Mouse (Mus musculus) inflammation-experienced regulatory T-cells, adult 6 months (primary cell): ENCODE results near the gene Prdm16. TPM values are rescaled to one million over a fixed set of nuclear protein-coding genes. Genes with fewer than 3 reads are reported as not detected.

Experiments
- ATAC-seq: one replicate; pipeline ENCODE4 v1.8.0; 2017
- polyA plus RNA-seq, 3 experiments: library from polyadenylated mRNA; unstranded; fragments of 100-300 nt; shearing (Covaris generic); gene quantifications; one replicate each; pipeline ENCODE4 v1.2.1; 2017

Prdm16 gene
- polyA plus RNA-seq, 3 experiments from 2014 or later = 0.58 to 5.2 (median 0.91) TPM

GRCm38 (mm10) chr4:154418327-154418744, 218.3 kb downstream of the Prdm16 start:
- ATAC-seq = no peak

- ATAC-seq = no peak
Observed at GRCm38 (mm10) chr4:154416728-154417127, 219.9 kb downstream of the Prdm16 start.

- no peak for ATAC-seq
Observed at GRCm38 (mm10) chr4:154414885-154415284, 221.8 kb downstream of the Prdm16 start.

GRCm38 (mm10) chr4:154410559-154410958, 226.1 kb downstream of the Prdm16 start:
- no peak for ATAC-seq

GRCm38 (mm10) chr4:154409841-154410240, 226.8 kb downstream of the Prdm16 start:
- no peak for ATAC-seq

GRCm38 (mm10) chr4:154409237-154409721, 227.4 kb downstream of the Prdm16 start:
- no peak for ATAC-seq

DNA sequence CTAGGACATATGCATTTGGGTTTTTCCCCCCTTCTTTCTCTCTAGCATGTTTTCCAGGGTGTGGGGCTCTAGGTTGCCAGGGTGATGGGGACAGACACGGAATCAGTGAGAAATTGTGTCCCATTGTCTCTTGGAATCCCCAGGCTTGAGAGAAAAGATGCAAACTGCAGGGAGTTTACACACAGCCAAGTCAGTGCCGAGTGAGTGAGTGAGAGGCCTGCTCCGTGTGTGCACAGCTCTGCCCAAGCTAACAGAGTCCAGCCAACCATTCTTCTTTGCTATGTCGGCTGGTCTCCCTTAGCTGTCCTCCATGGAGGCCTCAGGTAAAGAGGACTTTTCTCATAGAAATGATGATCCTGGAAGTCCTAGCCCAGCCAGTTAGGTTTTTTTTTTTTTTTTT, 233.7 kb downstream of the Prdm16 start:
- ATAC-seq = no peak

DNA sequence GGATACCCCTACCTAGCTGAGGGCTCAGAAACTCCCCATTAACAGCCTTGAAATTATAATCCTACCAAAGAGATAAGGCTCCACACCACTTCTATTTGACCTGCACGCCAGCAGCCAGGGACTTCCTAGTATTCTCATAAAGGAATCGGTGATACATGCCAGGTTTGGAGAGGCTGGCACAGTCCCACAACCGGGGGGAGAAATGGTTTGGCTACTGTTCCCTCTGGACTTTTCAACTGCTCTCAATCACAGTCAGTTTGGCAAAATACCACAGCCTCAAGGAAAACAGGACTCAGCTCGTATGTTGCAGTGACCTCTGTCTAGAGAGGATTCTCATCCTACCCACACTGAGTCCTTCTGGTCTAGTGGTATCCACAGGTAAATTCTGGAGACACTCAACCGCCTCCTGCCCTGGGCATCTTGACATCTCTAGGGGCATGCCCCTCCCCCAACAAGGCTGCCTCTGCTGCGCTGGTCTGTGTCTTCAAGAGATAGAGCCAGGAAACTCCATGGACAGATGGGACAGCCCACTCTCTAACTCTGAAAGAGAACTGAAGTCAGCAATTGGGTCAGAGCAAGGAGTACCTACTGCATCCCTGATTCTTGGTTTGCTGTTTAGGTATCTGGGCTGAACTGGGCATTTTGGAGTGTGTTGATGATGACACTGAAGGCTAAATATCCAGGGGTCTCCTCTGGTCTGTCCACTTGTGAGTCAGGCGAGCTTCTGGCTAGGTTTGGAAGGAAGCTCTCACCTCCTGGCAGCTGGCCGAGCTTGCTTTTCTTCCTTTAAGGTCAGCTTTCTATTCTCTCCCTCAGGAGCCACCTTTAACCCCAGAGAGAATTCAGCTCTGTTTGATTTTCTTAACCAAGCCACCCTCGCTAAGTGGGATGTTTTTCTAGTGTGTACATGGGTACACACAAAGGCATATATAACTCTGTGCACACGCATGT, 234.4 kb downstream of the Prdm16 start:
- ATAC-seq = no peak

GRCm38 (mm10) chr4:154401379-154401778, 235.3 kb downstream of the Prdm16 start:
- no peak for ATAC-seq

- ATAC-seq = no peak
Observed at GRCm38 (mm10) chr4:154400256-154401171, 236.2 kb downstream of the Prdm16 start.

- no peak for ATAC-seq
Observed at GRCm38 (mm10) chr4:154399634-154400033, 237.0 kb downstream of the Prdm16 start.

DNA sequence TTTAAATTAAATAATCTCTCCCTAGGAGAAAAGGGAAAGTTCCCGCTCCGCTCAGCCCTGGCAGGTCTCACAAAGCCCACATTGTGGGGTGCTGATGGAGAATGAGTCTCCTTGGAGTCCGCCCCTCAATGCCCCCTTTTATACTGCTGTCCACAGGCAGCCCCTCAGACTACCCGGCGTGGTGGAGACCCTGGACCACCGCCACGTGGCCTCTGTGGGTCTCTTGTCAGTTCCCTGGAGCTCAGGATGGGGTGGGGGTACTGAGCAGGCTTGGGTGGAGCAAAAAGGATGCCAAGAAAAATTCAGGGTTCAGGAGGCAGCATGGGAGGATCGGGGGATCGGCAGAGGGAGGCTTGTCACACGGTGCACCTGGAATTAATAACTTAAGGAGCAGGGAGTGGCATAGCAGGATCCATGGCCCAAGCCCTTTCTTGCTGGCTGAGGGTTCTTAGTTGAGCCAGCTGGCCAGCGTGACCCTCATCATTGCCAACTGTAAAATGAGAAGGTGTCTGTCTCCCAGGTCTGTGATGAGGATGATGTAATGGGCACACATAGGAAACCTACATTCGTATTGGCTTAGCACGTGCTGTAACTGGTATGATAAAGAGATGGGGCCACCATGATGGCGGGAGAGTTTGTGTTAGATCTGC, 239.9 kb downstream of the Prdm16 start:
- no peak for ATAC-seq

DNA sequence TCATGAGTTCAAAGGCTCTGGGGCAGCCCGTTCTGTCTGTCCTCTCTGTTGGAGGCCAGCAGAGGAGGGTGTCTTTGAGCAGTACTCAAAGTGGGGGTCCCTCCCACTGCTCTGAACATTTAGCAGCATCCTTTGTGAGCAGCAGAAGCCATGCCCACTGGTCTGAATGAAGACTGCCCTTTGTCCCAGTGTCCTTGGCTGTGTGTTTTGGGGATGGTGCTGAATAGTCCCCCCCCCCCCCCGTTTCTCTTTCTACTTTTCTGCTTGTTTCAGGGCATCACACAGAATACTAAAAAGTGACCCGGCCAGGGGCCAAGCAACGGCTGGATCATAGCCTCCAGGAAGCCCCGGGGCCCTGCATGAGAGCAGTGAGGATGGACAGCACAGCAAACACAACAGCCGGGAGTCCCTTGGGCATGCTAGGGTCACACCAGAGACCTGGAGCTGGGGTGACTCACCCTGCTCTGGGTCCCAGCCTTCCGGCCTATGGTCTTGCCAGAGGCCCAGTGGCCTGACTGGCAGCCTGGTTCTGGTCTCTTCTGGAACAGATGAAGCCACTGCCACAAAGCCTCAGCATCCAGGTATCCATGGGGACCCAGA, 242.4 kb downstream of the Prdm16 start:
- ATAC-seq = no peak

DNA sequence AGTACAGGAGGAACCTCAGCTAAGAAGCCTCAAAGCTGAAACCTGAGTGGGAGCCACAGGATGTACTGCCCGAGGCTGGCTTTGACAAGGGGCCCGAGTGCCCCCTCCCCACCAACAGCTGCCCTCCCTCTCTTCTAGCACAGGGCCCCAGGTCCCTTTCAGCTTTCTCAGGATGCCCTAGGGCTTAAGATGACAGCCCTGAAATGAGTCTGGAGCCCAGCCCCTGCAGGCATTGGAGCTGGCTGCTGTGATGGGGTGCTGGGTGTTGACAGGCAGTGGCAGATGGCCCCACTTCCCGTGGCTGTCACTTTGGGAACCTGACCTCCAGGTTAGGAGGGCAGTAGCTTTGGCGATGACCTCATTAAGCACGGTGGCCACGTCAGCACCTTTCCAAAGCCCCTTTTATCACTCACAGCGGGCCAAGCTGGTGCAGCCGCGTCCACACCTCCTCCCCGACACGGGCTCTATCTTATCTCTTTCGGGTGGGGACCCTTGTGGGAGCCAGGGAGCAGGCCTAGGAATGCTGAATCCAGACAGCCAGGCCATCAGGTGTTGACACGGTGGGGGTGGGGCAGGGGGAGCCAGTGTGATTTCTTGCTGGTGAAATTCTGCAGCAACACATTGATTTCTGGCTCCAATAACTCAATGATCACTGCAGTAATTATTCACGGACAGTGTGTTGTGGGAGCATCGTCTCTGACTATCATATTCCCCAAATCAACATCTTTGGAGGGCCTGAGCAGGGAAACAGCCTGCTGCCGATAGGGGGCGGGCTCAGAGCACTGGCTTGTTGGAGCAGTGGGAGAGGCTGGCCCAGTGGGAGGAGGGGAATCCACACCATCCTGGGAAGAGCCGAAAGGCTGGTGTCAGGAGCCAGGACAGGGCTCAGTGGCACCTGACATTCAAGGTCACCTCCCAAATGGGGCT, 243.2 kb downstream of the Prdm16 start:
- no peak for ATAC-seq

- ATAC-seq = no peak
Observed at GRCm38 (mm10) chr4:154392641-154393040, 244.0 kb downstream of the Prdm16 start.

DNA sequence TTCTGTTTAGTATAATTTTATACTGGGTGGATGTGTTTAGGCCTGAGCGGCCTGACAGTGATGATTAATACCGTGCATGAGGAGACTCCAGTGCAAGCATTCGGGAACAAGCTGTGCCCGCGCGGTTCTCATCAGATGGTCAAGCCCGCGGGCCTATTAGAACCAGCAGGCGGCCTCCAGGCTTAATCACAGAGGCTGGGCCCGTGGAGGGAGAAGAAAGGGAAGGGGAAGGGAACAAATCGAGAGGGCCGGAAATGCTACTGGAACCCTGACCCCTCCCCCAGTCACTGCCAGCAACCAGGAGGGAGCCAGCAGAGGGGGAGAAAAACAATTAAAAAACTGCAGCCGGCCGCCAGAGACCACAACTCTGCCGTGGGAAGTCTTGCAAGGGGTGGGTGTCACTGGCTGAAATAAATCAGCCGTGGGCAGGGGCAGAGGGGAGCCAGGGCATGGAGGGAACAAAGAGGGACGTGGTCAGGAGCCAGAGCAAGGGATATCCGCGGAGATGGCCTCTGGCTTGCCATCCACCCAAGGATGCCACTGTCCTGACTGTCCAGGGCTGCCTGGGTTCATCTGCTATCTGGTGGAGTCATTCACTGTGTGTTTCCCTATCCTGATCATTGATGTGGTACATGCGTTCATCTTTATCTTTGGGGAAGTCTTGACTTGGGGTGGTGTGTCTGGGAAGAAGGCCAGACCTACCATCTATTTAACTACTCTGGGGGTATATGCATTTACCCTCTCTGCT, 246.2 kb downstream of the Prdm16 start:
- no peak for ATAC-seq

- ATAC-seq = no peak
Observed at GRCm38 (mm10) chr4:154389641-154390040, 247.0 kb downstream of the Prdm16 start.

DNA sequence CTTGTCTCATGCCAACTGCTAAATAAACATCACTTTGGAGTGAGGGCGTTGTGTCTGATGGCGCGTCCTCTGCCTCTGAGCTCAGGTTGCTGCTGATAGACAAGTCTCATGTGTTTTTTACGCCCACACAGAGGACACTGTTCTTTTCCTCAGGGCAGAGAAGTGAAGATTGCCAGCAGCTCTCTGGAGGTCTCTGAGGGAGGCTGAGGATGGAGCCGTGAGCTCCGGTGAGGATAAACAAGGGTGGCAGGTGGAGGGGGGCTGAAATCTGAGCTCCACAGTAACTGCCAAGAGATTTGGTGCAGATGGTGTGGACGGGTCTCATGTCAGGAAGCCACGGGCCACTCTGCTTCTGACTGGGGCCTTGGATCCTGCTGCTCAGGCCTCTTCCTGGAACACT, 249.9 kb downstream of the Prdm16 start:
- ATAC-seq = no peak

GRCm38 (mm10) chr4:154385918-154386317, 250.8 kb downstream of the Prdm16 start:
- no peak for ATAC-seq

DNA sequence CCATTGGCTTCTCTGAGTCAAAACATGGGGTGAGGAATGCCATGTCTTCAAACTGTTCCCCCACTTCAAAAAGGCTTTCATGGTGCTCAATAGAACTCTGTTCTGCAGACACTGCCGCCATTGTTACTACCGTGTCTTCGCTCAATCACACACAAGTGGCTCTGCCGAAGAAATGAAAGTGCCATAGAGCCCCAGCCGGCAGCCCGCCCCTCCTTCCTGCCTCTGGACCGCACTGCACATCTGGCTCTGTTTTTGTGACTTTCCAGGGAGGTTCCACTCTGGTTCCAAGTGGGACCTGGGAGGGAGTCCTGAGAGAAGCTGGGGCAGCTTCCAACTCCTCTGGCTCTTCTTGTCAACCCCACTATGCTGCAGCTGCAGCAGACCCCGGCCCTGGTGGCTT, 251.5 kb downstream of the Prdm16 start:
- ATAC-seq = no peak
